Mouse (Mus musculus) limb, embryonic 12.5 days (tissue): ENCODE measurements around the gene Tulp1. TPM values are rescaled to one million over a fixed set of nuclear protein-coding genes. Genes with fewer than 3 reads are reported as not detected.

Experiments
- ATAC-seq: fragments of 200-750 bp; cut with Nextera tagmentation; 2 replicates; pipeline ENCODE4 v1.8.0; 2017; ENCODE audit warnings: low read depth, moderate TSS enrichment; ENCODE audit not compliant: insufficient number of reproducible peaks, insufficient read depth, low FRiP score, low TSS enrichment
- H3K27ac ChIP-seq: fragments of 300-500 bp; sonication (generic); 2 replicates; pipeline ENCODE4 v1.5.1; 2016; ENCODE audit warnings: mild to moderate bottlenecking, moderate library complexity
- H3K27me3 ChIP-seq: fragments of 300-500 bp; sonication (generic); 2 replicates; pipeline ENCODE4 v1.6.1; 2016; ENCODE audit warnings: mild to moderate bottlenecking, moderate library complexity
- H3K36me3 ChIP-seq: fragments of 300-500 bp; sonication (generic); 2 replicates; pipeline ENCODE4 v1.6.1; 2016; ENCODE audit warnings: mild to moderate bottlenecking, moderate library complexity
- H3K4me1 ChIP-seq: fragments of 300-500 bp; sonication (generic); replicated peaks from 2 replicates; pipeline ENCODE4 v1.6.1; 2016
- H3K4me2 ChIP-seq: fragments of 300-500 bp; sonication (generic); 2 replicates; pipeline ENCODE4 v1.6.1; 2016; ENCODE audit warnings: mild to moderate bottlenecking, moderate library complexity
- H3K4me3 ChIP-seq: fragments of 300-500 bp; sonication (generic); replicated peaks from 2 replicates; pipeline ENCODE4 v1.5.1; 2016; ENCODE audit warnings: mild to moderate bottlenecking
- H3K9ac ChIP-seq: fragments of 300-500 bp; sonication (generic); replicated peaks from 2 replicates; pipeline ENCODE4 v1.6.1; 2016; ENCODE audit warnings: mild to moderate bottlenecking, moderate library complexity
- H3K9me3 ChIP-seq: fragments of 300-500 bp; sonication (generic); 2 replicates; pipeline ENCODE4 v1.6.1; 2016; ENCODE audit warnings: mild to moderate bottlenecking, moderate library complexity
- WGBS: fragments of 180-500 bp; shearing (Covaris S2); methylation state at CpG from one replicate; pipeline ENCODE4 v1.1.7; 2016; 5-methylcytosine and 5-hydroxymethylcytosine counted together
- polyA plus RNA-seq: library from polyadenylated mRNA; unstranded; fragments of >200 nt; fragmentation: Nextera tagmentation; extraction: Ambion mirVana; gene quantifications from 2 replicates; pipeline ENCODE4 v1.2.1, GENCODE M21; 2016

Tulp1 gene
- polyA plus RNA-seq, 1 experiment from 2014 or later, result 8.6 TPM

GRCm38 (mm10) chr17:28391568-28392432 lies 26.8 kb upstream of the Tulp1 start:
- 7% methylated on average over 25 of the region's 25 CpGs for WGBS
- Histone ChIP-seq H3K4me2 (peak overlapping the region; percentile 49), H3K9ac (peak overlapping the region; percentile 42), H3K9me3 (0 out of 2 replicates have a peak, but pooled peaks cover 7% of the 10 kb centered on the region), H3K27ac (peak overlapping the region; percentile 53; the same call in 1 of the 2 replicates), H3K4me1 (peaks cover 27% of the 10 kb centered on the region), H3K36me3 (0 out of 2 replicates have a peak, but pooled peaks cover 3% of the 10 kb centered on the region), H3K27me3 (peaks cover 33% of the 10 kb centered on the region), H3K4me3 (0 out of 2 replicates have a peak overlapping the region, but pooled peaks have one; percentile 6)
- no peak for ATAC-seq

- Histone ChIP-seq H3K9me3 (0 out of 2 replicates have a peak, but pooled peaks cover 7% of the 10 kb centered on the region), H3K9ac (no peak overlapping the region), H3K27ac (0 out of 2 replicates have a peak overlapping the region, but pooled peaks have one; percentile 4), H3K27me3 (peaks cover 43% of the 10 kb centered on the region), H3K36me3 (no peaks in the 10 kb centered on the region), H3K4me3 (no peak overlapping the region), H3K4me1 (peaks cover 19% of the 10 kb centered on the region), H3K4me2 (no peak overlapping the region)
- ATAC-seq, result no peak
- 84% methylated on average over 3 of the region's 3 CpGs for WGBS
Observed at GRCm38 (mm10) chr17:28388534-28388933, 23.5 kb upstream of the Tulp1 start.

- Histone ChIP-seq H3K9ac (no peak overlapping the region), H3K36me3 (no peaks in the 10 kb centered on the region), H3K9me3 (0 out of 2 replicates have a peak, but pooled peaks cover 7% of the 10 kb centered on the region), H3K27ac (no peak overlapping the region), H3K27me3 (peaks cover 39% of the 10 kb centered on the region), H3K4me1 (peaks cover 6% of the 10 kb centered on the region; the same call in 1 of the 2 replicates), H3K4me2 (peak overlapping the region; percentile 46), H3K4me3 (peak overlapping the region; percentile 13)
- 3% methylated on average over 23 of the region's 23 CpGs for WGBS
- no peak for ATAC-seq
Observed at GRCm38 (mm10) chr17:28386150-28386905, 21.3 kb upstream of the Tulp1 start.

GRCm38 (mm10) chr17:28384298-28384697 lies 19.3 kb upstream of the Tulp1 start:
- H3K27ac ChIP-seq, result no peak overlapping the region
- H3K9ac ChIP-seq, result no peak overlapping the region
- H3K4me3 ChIP-seq, result no peak overlapping the region
- H3K27me3 ChIP-seq, result peaks cover 33% of the 10 kb centered on the region
- ATAC-seq, result no peak
- no peaks in the 10 kb centered on the region for H3K36me3 ChIP-seq
- WGBS, result 70% methylated on average over 4 of the region's 4 CpGs
- H3K4me2 ChIP-seq, result no peak overlapping the region
- peaks cover 8% of the 10 kb centered on the region; the same call in 1 of the 2 replicates for H3K4me1 ChIP-seq
- 0 out of 2 replicates have a peak, but pooled peaks cover 7% of the 10 kb centered on the region for H3K9me3 ChIP-seq

GRCm38 (mm10) chr17:28380255-28380654 lies 15.2 kb upstream of the Tulp1 start:
- H3K36me3 ChIP-seq, result no peaks in the 10 kb centered on the region
- H3K4me2 ChIP-seq, result no peak overlapping the region
- 5% methylated on average over 6 of the region's 6 CpGs for WGBS
- no peak overlapping the region for H3K27ac ChIP-seq
- no peak overlapping the region for H3K9ac ChIP-seq
- H3K4me1 ChIP-seq, result 0 out of 2 replicates have a peak, but pooled peaks cover 9% of the 10 kb centered on the region
- H3K4me3 ChIP-seq, result no peak overlapping the region
- H3K9me3 ChIP-seq, result no peaks in the 10 kb centered on the region
- peaks cover 22% of the 10 kb centered on the region for H3K27me3 ChIP-seq
- ATAC-seq, result no peak

- Histone ChIP-seq H3K4me1 (0 out of 2 replicates have a peak, but pooled peaks cover 9% of the 10 kb centered on the region), H3K9ac (no peak overlapping the region), H3K27me3 (peaks cover 40% of the 10 kb centered on the region), H3K27ac (no peak overlapping the region), H3K4me3 (no peak overlapping the region), H3K36me3 (no peaks in the 10 kb centered on the region), H3K4me2 (no peak overlapping the region), H3K9me3 (no peaks in the 10 kb centered on the region)
- ATAC-seq, result no peak
- WGBS, result 12% methylated on average over 17 of the region's 17 CpGs
Observed at GRCm38 (mm10) chr17:28375592-28376061, 10.6 kb upstream of the Tulp1 start.

- Histone ChIP-seq H3K9me3 (no peaks in the 10 kb centered on the region), H3K27ac (no peak overlapping the region), H3K4me3 (no peak overlapping the region), H3K9ac (no peak overlapping the region), H3K4me1 (0 out of 2 replicates have a peak, but pooled peaks cover 5% of the 10 kb centered on the region), H3K4me2 (no peak overlapping the region), H3K27me3 (peaks cover 40% of the 10 kb centered on the region), H3K36me3 (no peaks in the 10 kb centered on the region)
- 14% methylated on average over 16 of the region's 16 CpGs for WGBS
- ATAC-seq, result no peak
Observed at GRCm38 (mm10) chr17:28374494-28374893, 9.5 kb upstream of the Tulp1 start.

GRCm38 (mm10) chr17:28373821-28374220 lies 8.8 kb upstream of the Tulp1 start:
- H3K4me1 ChIP-seq, result 0 out of 2 replicates have a peak, but pooled peaks cover 5% of the 10 kb centered on the region
- no peak overlapping the region for H3K4me2 ChIP-seq
- H3K9me3 ChIP-seq, result no peaks in the 10 kb centered on the region
- H3K27me3 ChIP-seq, result peaks cover 40% of the 10 kb centered on the region
- WGBS, result 19% methylated on average over 10 of the region's 10 CpGs
- H3K36me3 ChIP-seq, result no peaks in the 10 kb centered on the region
- no peak overlapping the region for H3K27ac ChIP-seq
- no peak overlapping the region for H3K4me3 ChIP-seq
- ATAC-seq, result no peak
- H3K9ac ChIP-seq, result no peak overlapping the region

- Histone ChIP-seq H3K4me1 (peaks cover 5% of the 10 kb centered on the region; the same call in 1 of the 2 replicates), H3K36me3 (no peaks in the 10 kb centered on the region), H3K9me3 (no peaks in the 10 kb centered on the region), H3K27ac (no peak overlapping the region), H3K4me2 (no peak overlapping the region), H3K27me3 (peaks cover 34% of the 10 kb centered on the region), H3K4me3 (no peak overlapping the region), H3K9ac (no peak overlapping the region)
- 75% methylated on average over 1 of the region's 1 CpGs for WGBS
- no peak for ATAC-seq
Observed at GRCm38 (mm10) chr17:28371941-28372340, 6.9 kb upstream of the Tulp1 start.

GRCm38 (mm10) chr17:28371286-28371685 lies 6.3 kb upstream of the Tulp1 start:
- Histone ChIP-seq H3K4me1 (peaks cover 5% of the 10 kb centered on the region; the same call in 1 of the 2 replicates), H3K9me3 (no peaks in the 10 kb centered on the region), H3K4me2 (no peak overlapping the region), H3K9ac (no peak overlapping the region), H3K4me3 (no peak overlapping the region), H3K27ac (no peak overlapping the region), H3K36me3 (no peaks in the 10 kb centered on the region), H3K27me3 (peaks cover 29% of the 10 kb centered on the region)
- 66% methylated on average over 2 of the region's 2 CpGs for WGBS
- no peak for ATAC-seq

- Histone ChIP-seq H3K4me2 (no peak overlapping the region), H3K27me3 (peaks cover 27% of the 10 kb centered on the region), H3K4me3 (no peak overlapping the region), H3K9me3 (no peaks in the 10 kb centered on the region), H3K4me1 (peaks cover 9% of the 10 kb centered on the region), H3K9ac (no peak overlapping the region), H3K27ac (no peak overlapping the region), H3K36me3 (no peaks in the 10 kb centered on the region)
- WGBS, result 61% methylated on average over 5 of the region's 5 CpGs
- no peak for ATAC-seq
Observed at GRCm38 (mm10) chr17:28369056-28369455, 4.0 kb upstream of the Tulp1 start.
